Mouse (Mus musculus): ENCODE measurements around the gene Pak6.

- TF ChIP-seq E2F4 (IDR thresholded peaks at IDR 0.05; ENCODE audit: insufficient replicate concordance, low read depth, low read length) (no peak), POLR2A (IDR thresholded peaks at IDR 0.05; ENCODE audit: low read depth, low read length) (peak; percentile 37; the same call in 1 of the 2 replicates), GABPA (IDR thresholded peaks at IDR 0.05; ENCODE audit: insufficient replicate concordance, low read depth, low read length) (no peak), EP300 (IDR thresholded peaks at IDR 0.05; ENCODE audit: low read length) (no peak), CTCF (conservative IDR thresholded peaks at IDR 0.05 in 1 of 2, IDR thresholded peaks at IDR 0.05 in 1 of 2; ENCODE audit: low read depth in 2 of 2, low read length in 2 of 2) (no peak), MXI1 (IDR thresholded peaks at IDR 0.05; ENCODE audit: low read depth, low read length) (peak; percentile 74; the same call in 1 of the 2 replicates), UBTF (IDR thresholded peaks at IDR 0.05; ENCODE audit: low read depth, low read length) (peak; percentile 92), KAT2A (IDR thresholded peaks at IDR 0.05; ENCODE audit: insufficient replicate concordance, low read length) (no peak), ZNF384 (IDR thresholded peaks at IDR 0.05; ENCODE audit: low read depth, low read length) (no peak), JUN (IDR thresholded peaks at IDR 0.05; ENCODE audit: insufficient read depth, low read depth, low read length) (no peak), CHD2 (IDR thresholded peaks at IDR 0.05; ENCODE audit: low read length) (no peak)
Measured at GRCm38 (mm10) chr2:118745232-118745884, 82.3 kb downstream of the Pak6 start, which contains the start of gene Inafm2.
